Mouse (Mus musculus): ENCODE measurements around the gene Cnn2. TPM values are rescaled to one million over a fixed set of nuclear protein-coding genes. Genes with fewer than 3 reads are reported as not detected.

Cnn2 gene
- polyA plus RNA-seq, 1 experiment from 2014 or later: 293 TPM

DNA sequence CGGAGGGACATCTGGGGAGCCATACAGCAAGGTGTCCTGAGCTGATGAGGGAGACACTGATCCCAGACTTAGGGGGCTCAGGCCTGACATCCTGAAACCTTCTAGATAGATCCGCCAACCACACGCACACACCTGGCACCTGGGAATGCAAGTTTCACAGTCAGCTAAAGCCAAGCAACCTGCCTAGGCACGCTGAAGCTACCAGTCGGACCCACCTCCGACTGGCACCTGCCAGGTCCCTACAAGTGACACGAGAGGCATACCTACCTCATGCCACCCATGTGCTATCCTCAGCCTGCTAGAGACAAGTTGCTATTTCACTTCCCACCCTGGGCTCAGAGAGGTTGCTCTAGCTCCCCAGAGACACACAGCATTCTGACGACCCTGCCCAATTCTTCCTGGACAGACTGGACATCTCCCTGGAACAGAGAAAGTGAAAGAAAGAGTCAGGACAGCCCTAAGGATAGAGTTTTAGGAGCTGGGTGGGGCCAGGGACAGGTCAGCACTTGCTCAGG is 945 bp downstream of the Cnn2 start:
- Histone ChIP-seq H3K27me3 (replicated peaks; ENCODE audit: control insufficient read depth, insufficient read depth, low read length) (no peaks in the 10 kb centered on the region), H3K9ac (ENCODE audit: low read depth, low read length) (peak overlapping the region; percentile 86), H3K4me3 (ENCODE audit: low read depth, low read length) (peak overlapping the region; percentile 82), H3K27ac (replicated peaks; ENCODE audit: low read depth, low read length) (peak overlapping the region; percentile 99), H3K9me3 (ENCODE audit: control insufficient read depth, low read length) (0 out of 2 replicates have a peak, but pooled peaks cover 5% of the 10 kb centered on the region), H3K36me3 (ENCODE audit: control insufficient read depth, insufficient read depth, low read length) (peaks cover 36% of the 10 kb centered on the region), H3K4me2 (ENCODE audit: low read depth, low read length) (peak overlapping the region; percentile 97), H3K4me1 (ENCODE audit: control insufficient read depth, insufficient read depth, low read length) (peaks cover 34% of the 10 kb centered on the region)
- ATAC-seq (ENCODE audit: low read depth) (no peak), DNase-seq (ENCODE audit: low spot score) (no peak)
- WGBS: 17% methylated on average over 8 of the region's 8 CpGs

DNA sequence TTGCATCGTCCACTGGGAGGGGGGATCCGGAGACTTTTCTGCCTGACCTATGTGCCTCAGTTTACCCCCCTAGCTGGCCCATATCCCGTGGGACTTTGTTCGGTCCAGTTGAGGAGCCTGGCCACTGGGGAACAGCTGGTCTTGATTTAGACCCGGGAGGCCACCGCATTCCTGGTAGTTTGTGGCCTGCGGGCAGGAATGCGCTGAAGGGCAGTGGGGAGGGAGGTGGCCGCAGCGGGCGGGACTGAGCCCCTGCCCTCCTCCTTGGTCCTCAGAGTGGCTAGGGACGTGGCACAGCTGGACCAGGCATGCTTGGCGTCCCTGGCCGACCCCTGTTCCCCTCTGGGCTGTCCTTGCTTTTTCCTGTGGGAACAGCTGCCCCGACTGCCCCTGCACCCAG is 1.5 kb downstream of the Cnn2 start:
- H3K9me3 ChIP-seq (ENCODE audit: control insufficient read depth, low read length): 0 out of 2 replicates have a peak, but pooled peaks cover 5% of the 10 kb centered on the region
- H3K36me3 ChIP-seq (ENCODE audit: control insufficient read depth, insufficient read depth, low read length): peaks cover 42% of the 10 kb centered on the region
- peak overlapping the region; percentile 86 for H3K9ac ChIP-seq (ENCODE audit: low read depth, low read length)
- peak overlapping the region; percentile 12; the same call in 1 of the 2 replicates for H3K27ac ChIP-seq (replicated peaks; ENCODE audit: low read depth, low read length)
- WGBS: 11% methylated on average over 14 of the region's 15 CpGs
- ATAC-seq (ENCODE audit: low read depth): no peak
- H3K27me3 ChIP-seq (replicated peaks; ENCODE audit: control insufficient read depth, insufficient read depth, low read length): no peaks in the 10 kb centered on the region
- DNase-seq (ENCODE audit: low spot score): no peak
- H3K4me3 ChIP-seq (ENCODE audit: low read depth, low read length): peak overlapping the region; percentile 82
- H3K4me1 ChIP-seq (ENCODE audit: control insufficient read depth, insufficient read depth, low read length): peaks cover 34% of the 10 kb centered on the region
- H3K4me2 ChIP-seq (ENCODE audit: low read depth, low read length): peak overlapping the region; percentile 97

DNA sequence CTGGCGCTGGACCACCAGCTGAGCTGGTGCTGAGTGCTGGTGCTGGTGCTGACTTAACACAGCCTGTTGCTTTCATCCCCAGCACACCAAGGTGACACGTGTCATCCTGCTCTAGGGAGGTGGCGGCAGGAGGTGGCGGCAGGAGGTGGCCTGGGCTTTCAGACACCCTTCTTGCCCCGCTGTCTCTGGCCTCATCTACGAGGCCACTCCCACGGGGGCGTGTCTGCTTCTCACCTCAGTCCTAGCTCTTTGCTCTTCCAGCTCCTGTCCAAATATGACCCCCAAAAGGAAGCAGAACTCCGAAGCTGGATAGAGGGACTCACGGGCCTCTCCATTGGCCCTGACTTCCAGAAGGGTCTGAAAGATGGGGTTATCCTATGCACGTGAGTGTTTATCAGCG is 2.7 kb downstream of the Cnn2 start:
- no peak overlapping the region; the same call in 1 of the 2 replicates for H3K4me2 ChIP-seq (ENCODE audit: low read depth, low read length)
- H3K4me3 ChIP-seq (ENCODE audit: low read depth, low read length): no peak overlapping the region
- WGBS: 75% methylated on average over 12 of the region's 12 CpGs
- ATAC-seq (ENCODE audit: low read depth) (no peak), DNase-seq (ENCODE audit: low spot score) (no peak)
- peaks cover 29% of the 10 kb centered on the region for H3K4me1 ChIP-seq (ENCODE audit: control insufficient read depth, insufficient read depth, low read length)
- H3K27ac ChIP-seq (replicated peaks; ENCODE audit: low read depth, low read length): no peak overlapping the region
- H3K36me3 ChIP-seq (ENCODE audit: control insufficient read depth, insufficient read depth, low read length): peaks cover 48% of the 10 kb centered on the region
- H3K9me3 ChIP-seq (ENCODE audit: control insufficient read depth, low read length): 0 out of 2 replicates have a peak, but pooled peaks cover 5% of the 10 kb centered on the region
- no peak overlapping the region for H3K9ac ChIP-seq (ENCODE audit: low read depth, low read length)
- H3K27me3 ChIP-seq (replicated peaks; ENCODE audit: control insufficient read depth, insufficient read depth, low read length): no peaks in the 10 kb centered on the region

DNA sequence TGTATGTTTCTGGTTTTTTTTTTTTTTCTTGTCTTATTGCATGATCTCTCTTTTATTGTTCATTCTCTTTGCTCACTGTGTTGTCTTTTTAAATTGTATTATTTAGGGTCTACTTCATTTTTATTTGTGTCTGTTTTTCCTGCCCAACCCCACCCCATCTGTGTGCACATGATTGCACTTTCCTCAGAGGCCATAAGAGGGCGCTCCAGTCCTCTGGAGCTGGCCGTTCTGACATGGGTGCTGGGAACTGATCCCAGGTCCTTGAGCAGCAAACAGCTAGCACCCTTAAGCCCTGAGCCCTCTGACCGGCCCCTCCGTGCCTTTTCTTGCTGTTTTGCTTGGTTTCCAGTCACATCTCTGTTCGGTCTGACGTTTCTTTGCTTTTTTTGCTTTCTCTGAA is 3.2 kb downstream of the Cnn2 start:
- Histone ChIP-seq H3K27me3 (replicated peaks; ENCODE audit: control insufficient read depth, insufficient read depth, low read length) (no peaks in the 10 kb centered on the region), H3K9ac (ENCODE audit: low read depth, low read length) (no peak overlapping the region), H3K27ac (replicated peaks; ENCODE audit: low read depth, low read length) (no peak overlapping the region), H3K9me3 (ENCODE audit: control insufficient read depth, low read length) (0 out of 2 replicates have a peak, but pooled peaks cover 5% of the 10 kb centered on the region), H3K4me3 (ENCODE audit: low read depth, low read length) (no peak overlapping the region), H3K4me1 (ENCODE audit: control insufficient read depth, insufficient read depth, low read length) (peaks cover 25% of the 10 kb centered on the region), H3K4me2 (ENCODE audit: low read depth, low read length) (no peak overlapping the region; the same call in 1 of the 2 replicates), H3K36me3 (ENCODE audit: control insufficient read depth, insufficient read depth, low read length) (peaks cover 48% of the 10 kb centered on the region)
- 88% methylated on average over 6 of the region's 6 CpGs for WGBS
- ATAC-seq (ENCODE audit: low read depth) (no peak), DNase-seq (ENCODE audit: low spot score) (no peak)

DNA sequence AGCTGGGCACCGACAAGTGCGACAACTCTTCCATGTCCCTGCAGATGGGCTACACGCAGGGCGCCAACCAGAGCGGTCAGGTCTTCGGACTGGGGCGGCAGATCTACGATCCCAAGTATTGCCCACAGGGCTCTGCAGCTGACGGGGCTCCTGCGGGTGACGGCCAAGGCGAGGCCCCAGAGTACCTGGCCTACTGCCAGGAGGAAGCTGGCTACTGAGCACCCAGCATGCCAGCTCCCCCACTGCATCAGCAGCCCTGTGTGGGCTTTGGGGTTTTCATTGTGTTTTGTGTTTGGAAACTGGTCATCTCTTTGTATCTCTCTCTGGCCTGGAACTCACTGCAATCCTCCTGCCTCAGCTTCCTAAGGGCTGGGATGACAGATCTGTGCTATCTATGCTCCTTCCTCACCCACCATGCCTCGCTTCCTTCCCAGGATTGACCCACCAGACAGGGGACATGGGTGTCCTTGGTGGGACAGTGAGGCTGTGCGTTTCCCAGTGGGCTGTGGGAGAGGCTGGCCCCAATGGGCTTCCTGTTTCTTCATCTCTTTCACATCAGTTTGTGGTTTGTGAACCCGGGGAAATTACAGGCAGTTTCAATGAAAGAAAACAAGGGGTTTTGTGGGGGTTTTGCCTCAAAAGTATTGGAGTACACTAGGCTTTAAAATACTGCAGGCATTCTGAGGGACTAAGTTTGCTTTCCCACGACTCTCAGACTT is 6.2 kb downstream of the Cnn2 start:
- H3K36me3 ChIP-seq (ENCODE audit: control insufficient read depth, insufficient read depth, low read length): peaks cover 48% of the 10 kb centered on the region
- no peak overlapping the region for H3K4me3 ChIP-seq (ENCODE audit: low read depth, low read length)
- H3K4me2 ChIP-seq (ENCODE audit: low read depth, low read length): no peak overlapping the region
- no peak overlapping the region for H3K9ac ChIP-seq (ENCODE audit: low read depth, low read length)
- DNase-seq (ENCODE audit: low spot score) (no peak), ATAC-seq (ENCODE audit: low read depth) (no peak)
- no peak overlapping the region for H3K27ac ChIP-seq (replicated peaks; ENCODE audit: low read depth, low read length)
- no peaks in the 10 kb centered on the region for H3K27me3 ChIP-seq (replicated peaks; ENCODE audit: control insufficient read depth, insufficient read depth, low read length)
- WGBS: 91% methylated on average over 16 of the region's 16 CpGs
- H3K4me1 ChIP-seq (ENCODE audit: control insufficient read depth, insufficient read depth, low read length): peaks cover 11% of the 10 kb centered on the region; the same call in 1 of the 2 replicates
- H3K9me3 ChIP-seq (ENCODE audit: control insufficient read depth, low read length): 0 out of 2 replicates have a peak, but pooled peaks cover 5% of the 10 kb centered on the region

DNA sequence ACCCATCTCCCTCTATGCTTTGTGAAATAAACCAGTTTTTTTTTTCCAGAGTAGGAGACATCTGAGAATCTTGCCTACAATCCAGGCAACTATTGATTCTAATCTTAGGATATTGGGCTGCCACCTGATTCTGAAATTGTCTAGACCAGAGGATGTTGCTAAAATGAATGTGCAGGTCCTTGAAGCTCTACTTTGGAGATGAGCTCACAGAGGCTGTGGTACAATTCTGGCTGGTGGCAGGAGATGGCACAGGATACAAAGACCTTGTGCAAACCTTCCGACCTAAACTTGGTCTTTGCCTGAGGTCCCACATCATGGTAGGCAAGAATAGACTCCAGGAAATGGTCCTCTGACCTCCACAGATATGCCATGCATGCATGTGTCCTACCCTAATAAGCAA is 7.3 kb downstream of the Cnn2 start:
- Histone ChIP-seq H3K4me3 (ENCODE audit: low read depth, low read length) (no peak overlapping the region), H3K9me3 (ENCODE audit: control insufficient read depth, low read length) (0 out of 2 replicates have a peak, but pooled peaks cover 5% of the 10 kb centered on the region), H3K9ac (ENCODE audit: low read depth, low read length) (no peak overlapping the region), H3K4me2 (ENCODE audit: low read depth, low read length) (no peak overlapping the region), H3K27ac (replicated peaks; ENCODE audit: low read depth, low read length) (no peak overlapping the region), H3K4me1 (ENCODE audit: control insufficient read depth, insufficient read depth, low read length) (0 out of 2 replicates have a peak, but pooled peaks cover 6% of the 10 kb centered on the region), H3K27me3 (replicated peaks; ENCODE audit: control insufficient read depth, insufficient read depth, low read length) (no peaks in the 10 kb centered on the region), H3K36me3 (ENCODE audit: control insufficient read depth, insufficient read depth, low read length) (peaks cover 48% of the 10 kb centered on the region)
- DNase-seq (ENCODE audit: low spot score) (no peak), ATAC-seq (ENCODE audit: low read depth) (no peak; the same call in 1 of the 2 replicates)
- 86% methylated on average over 1 of the region's 1 CpGs for WGBS

DNA sequence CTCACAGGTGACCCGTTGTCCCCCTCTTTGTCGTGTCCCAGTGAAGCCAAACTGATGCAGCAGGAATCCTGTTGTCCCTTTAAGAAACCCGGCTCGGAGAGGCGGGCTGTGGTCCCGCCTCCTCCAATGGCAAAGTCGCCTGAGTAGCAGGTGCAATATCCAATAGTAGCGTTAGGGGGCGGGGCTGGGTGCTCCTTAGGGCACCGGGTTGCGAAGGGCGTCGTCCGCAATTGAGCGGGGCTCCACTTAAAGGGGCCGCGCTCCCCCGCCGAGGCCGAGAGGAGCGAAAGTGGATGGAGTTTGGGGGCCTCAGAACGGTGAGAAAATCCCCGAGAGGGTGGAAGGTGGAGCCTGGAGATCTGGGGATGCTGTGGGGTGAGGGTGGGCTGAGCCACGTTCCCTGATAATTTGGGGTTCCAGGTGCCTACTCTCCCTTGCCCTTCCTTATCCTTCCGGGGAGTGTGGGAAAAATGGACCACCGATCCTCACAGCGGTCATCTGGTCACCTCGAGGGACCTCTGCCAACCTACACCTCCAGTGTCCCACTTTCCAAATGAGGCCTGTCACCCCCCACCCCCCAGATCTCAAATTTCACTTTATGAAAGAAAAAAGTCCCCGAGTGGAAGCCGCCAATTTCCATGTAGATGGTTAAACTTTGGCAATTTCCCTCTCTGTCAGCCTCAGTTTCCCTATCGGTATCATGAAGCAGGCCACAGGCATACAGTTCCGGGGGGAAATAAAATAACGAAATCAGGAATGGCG is 8.1 kb downstream of the Cnn2 start, which contains the start of gene Abca7:
TSS of gene Abca7 (plus strand) at position 223 of the 762 bp plus-strand sequence.
- Histone ChIP-seq H3K4me2 (ENCODE audit: low read depth, low read length) (peak within 1 kb of the TSS; percentile 92), H3K4me3 (ENCODE audit: low read depth, low read length) (peak within 1 kb of the TSS; percentile 51), H3K27ac (replicated peaks; ENCODE audit: low read depth, low read length) (peak within 1 kb of the TSS; percentile 44), H3K9ac (ENCODE audit: low read depth, low read length) (peak within 1 kb of the TSS; percentile 63), H3K36me3 (ENCODE audit: control insufficient read depth, insufficient read depth, low read length) (peaks cover 41% of the 10 kb centered on the region), H3K27me3 (replicated peaks; ENCODE audit: control insufficient read depth, insufficient read depth, low read length) (no peaks in the 10 kb centered on the region), H3K9me3 (ENCODE audit: control insufficient read depth, low read length) (0 out of 2 replicates have a peak, but pooled peaks cover 3% of the 10 kb centered on the region), H3K4me1 (ENCODE audit: control insufficient read depth, insufficient read depth, low read length) (0 out of 2 replicates have a peak, but pooled peaks cover 6% of the 10 kb centered on the region)
- WGBS: under 1% methylated on average over 24 of the region's 34 CpGs
- ATAC-seq (ENCODE audit: low read depth) (peak; percentile 90), DNase-seq (ENCODE audit: low spot score) (peak; percentile 97)

DNA sequence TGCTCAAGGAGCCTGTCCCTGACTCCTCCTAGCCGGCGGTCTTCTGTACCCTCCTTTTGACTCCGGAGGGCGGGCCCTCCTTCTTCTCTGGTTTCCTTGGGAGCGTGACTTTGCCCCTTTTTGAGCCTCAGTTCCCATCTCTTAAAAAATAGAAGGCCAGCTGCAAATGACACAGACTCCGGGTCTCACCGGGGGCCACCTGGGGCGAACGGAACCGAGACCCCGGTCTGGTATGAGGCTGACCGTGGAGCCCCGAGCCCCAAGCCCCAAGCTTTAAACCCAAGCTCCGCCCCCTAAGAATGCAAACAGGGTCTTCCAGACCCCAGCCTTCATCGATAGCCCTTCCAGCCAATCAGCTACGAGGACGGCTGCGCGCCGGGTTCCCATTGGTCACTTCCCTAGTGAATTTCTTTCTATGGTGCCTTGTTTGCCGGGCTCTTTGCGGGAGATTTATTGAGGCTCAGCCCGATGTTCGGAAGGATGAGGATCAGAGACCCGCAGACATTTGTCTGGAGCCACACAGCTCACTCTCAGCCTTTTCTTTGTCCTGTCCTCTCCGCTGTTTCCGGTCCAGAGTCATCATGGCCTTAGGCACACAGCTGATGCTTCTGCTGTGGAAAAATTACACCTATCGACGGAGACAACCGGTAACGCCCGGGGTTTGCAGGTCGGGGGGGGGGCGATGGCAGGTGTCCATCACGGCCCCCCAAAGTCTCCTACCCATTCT is 8.8 kb downstream of the Cnn2 start:
- Histone ChIP-seq H3K4me1 (ENCODE audit: control insufficient read depth, insufficient read depth, low read length) (0 out of 2 replicates have a peak, but pooled peaks cover 6% of the 10 kb centered on the region), H3K36me3 (ENCODE audit: control insufficient read depth, insufficient read depth, low read length) (peaks cover 33% of the 10 kb centered on the region), H3K27me3 (replicated peaks; ENCODE audit: control insufficient read depth, insufficient read depth, low read length) (peaks cover 1% of the 10 kb centered on the region; the same call in 1 of the 2 replicates), H3K9ac (ENCODE audit: low read depth, low read length) (peak overlapping the region; percentile 63), H3K4me2 (ENCODE audit: low read depth, low read length) (peak overlapping the region; percentile 92), H3K27ac (replicated peaks; ENCODE audit: low read depth, low read length) (peak overlapping the region; percentile 44), H3K9me3 (ENCODE audit: control insufficient read depth, low read length) (no peaks in the 10 kb centered on the region), H3K4me3 (ENCODE audit: low read depth, low read length) (peak overlapping the region; percentile 51)
- ATAC-seq (ENCODE audit: low read depth) (peak; percentile 64), DNase-seq (ENCODE audit: low spot score) (peak; percentile 90)
- under 1% methylated on average over 35 of the region's 35 CpGs for WGBS
